Mouse (Mus musculus): ENCODE data around the gene Abtb2.

DNA sequence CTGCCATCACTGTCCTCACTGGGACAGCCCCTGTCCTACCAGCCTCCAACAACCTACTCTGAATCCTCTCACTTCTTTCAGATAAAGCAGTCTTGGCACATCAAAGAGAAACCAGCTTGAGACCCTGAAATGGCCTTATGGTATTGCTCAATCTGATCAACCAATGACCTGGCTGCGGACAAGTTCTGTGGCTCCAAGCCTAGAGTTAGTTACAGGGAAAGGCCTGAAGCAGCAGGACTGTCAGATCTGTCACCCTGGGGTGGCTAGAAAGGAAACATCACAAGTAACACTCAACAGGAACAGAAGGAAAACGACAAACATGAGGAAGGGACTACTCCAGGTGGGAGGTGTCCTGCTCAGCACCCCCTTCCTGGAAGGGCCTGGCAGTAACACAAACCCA, 158.4 kb downstream of the Abtb2 start:
- no peak for TF ChIP-seq CTCF (IDR thresholded peaks at IDR 0.05; ENCODE audit: extremely low read depth, insufficient read depth, insufficient read length, insufficient replicate concordance)
- TF ChIP-seq POLR2A (IDR thresholded peaks at IDR 0.05; ENCODE audit: low read depth, low read length), result no peak
